Mouse (Mus musculus) MEL (cell line): ENCODE data around the gene Snap23. TPM values are rescaled to one million over a fixed set of nuclear protein-coding genes. Genes with fewer than 3 reads are reported as not detected.

Experiments used
- DNase-seq: peaks from one replicate; pipeline ENCODE4 v3.0.0; 2011; ENCODE audit warnings: low read depth, low spot score
- H3K27ac ChIP-seq: 2 replicates; pipeline ENCODE4 v1.5.1; 2012; ENCODE audit warnings: low read depth, mild to moderate bottlenecking, control low read depth, low read length, moderate library complexity; ENCODE audit not compliant: control insufficient read depth
- H3K27me3 ChIP-seq, 2 experiments: fragments of 150-350 bp in 1 of 2; sonication (generic) in 1 of 2; 2 replicates each; pipeline ENCODE4 v1.6.1; 2012; ENCODE audit warnings: low read length in 2 of 2, mild to moderate bottlenecking in 2 of 2, improper control_type of control experiment in 1 of 2, moderate library complexity in 1 of 2; ENCODE audit not compliant: insufficient read depth in 2 of 2, control insufficient read depth in 1 of 2
- H3K36me3 ChIP-seq, 2 experiments: 2 replicates each; pipeline ENCODE4 v1.6.1; 2012 to 2014; ENCODE audit warnings: low read length in 2 of 2, improper control_type of control experiment in 1 of 2, inconsistent platforms in 1 of 2, mild to moderate bottlenecking in 1 of 2; ENCODE audit not compliant: insufficient read depth in 2 of 2, control insufficient read depth in 1 of 2
- H3K4me1 ChIP-seq, 2 experiments: fragments of 150-350 bp in 1 of 2; sonication (generic) in 1 of 2; 2 replicates each; pipeline ENCODE4 v1.6.1; 2012; ENCODE audit warnings: low read length in 2 of 2, improper control_type of control experiment in 1 of 2, mild to moderate bottlenecking in 1 of 2; ENCODE audit not compliant: insufficient read depth in 2 of 2, control insufficient read depth in 1 of 2
- H3K4me3 ChIP-seq, 2 experiments: fragments of 150-350 bp in 1 of 2; sonication (generic) in 1 of 2; 2 replicates each; pipeline ENCODE4 v1.5.1; 2012; ENCODE audit warnings: low read depth in 2 of 2, low read length in 2 of 2, mild to moderate bottlenecking in 2 of 2, moderate library complexity in 2 of 2, control low read depth in 1 of 2, improper control_type of control experiment in 1 of 2; ENCODE audit not compliant: control insufficient read depth in 1 of 2, insufficient read depth in 1 of 2
- H3K79me2 ChIP-seq: 2 replicates; pipeline ENCODE4 v1.6.1; 2012; ENCODE audit warnings: mild to moderate bottlenecking, low read length, moderate library complexity; ENCODE audit not compliant: control insufficient read depth, poor library complexity, insufficient read depth
- H3K9ac ChIP-seq: 2 replicates; pipeline ENCODE4 v1.6.1; 2012; ENCODE audit warnings: low read depth, mild to moderate bottlenecking, control low read depth, low read length, moderate library complexity; ENCODE audit not compliant: control insufficient read depth, poor library complexity, severe bottlenecking
- H3K9me3 ChIP-seq: fragments of 150-350 bp; sonication (generic); replicated peaks from 2 replicates; pipeline ENCODE4 v1.6.1; 2012; ENCODE audit warnings: mild to moderate bottlenecking, low read length, improper control_type of control experiment, moderate library complexity; ENCODE audit not compliant: insufficient read depth
- BHLHE40 ChIP-seq: IDR thresholded peaks from 2 replicates; pipeline ENCODE4 v1.6.1; 2012; ENCODE audit warnings: low read depth, mild to moderate bottlenecking, inconsistent platforms, low read length, improper control_type of control experiment, borderline replicate concordance
- ELF1 ChIP-seq: IDR thresholded peaks from 2 replicates; pipeline ENCODE4 v1.6.1; 2014; ENCODE audit warnings: low read depth, mild to moderate bottlenecking, inconsistent platforms, low read length, improper control_type of control experiment, moderate library complexity
- EP300 ChIP-seq, 2 experiments: IDR thresholded peaks; 2 replicates each; pipeline ENCODE4 v1.6.1; 2011; ENCODE audit warnings: improper control_type of control experiment in 2 of 2, low read length in 2 of 2, low read depth in 1 of 2, mild to moderate bottlenecking in 1 of 2
- ETS1 ChIP-seq: IDR thresholded peaks from 2 replicates; pipeline ENCODE4 v1.6.1; 2012; ENCODE audit warnings: low read depth, mild to moderate bottlenecking, inconsistent platforms, low read length, improper control_type of control experiment, moderate library complexity
- GATA1 ChIP-seq: IDR thresholded peaks from 2 replicates; pipeline ENCODE4 v1.6.1; 2011; ENCODE audit warnings: low read depth, low read length, improper control_type of control experiment
- HCFC1 ChIP-seq: IDR thresholded peaks from 2 replicates; pipeline ENCODE4 v1.6.1; 2012; ENCODE audit warnings: low read depth, mild to moderate bottlenecking, inconsistent platforms, low read length, improper control_type of control experiment, moderate library complexity
- JUND ChIP-seq: IDR thresholded peaks from 2 replicates; pipeline ENCODE4 v1.6.1; 2011; ENCODE audit warnings: low read depth, mild to moderate bottlenecking, improper control_type of control experiment, low read length
- MAZ ChIP-seq: IDR thresholded peaks from 2 replicates; pipeline ENCODE4 v1.6.1; 2012; ENCODE audit warnings: low read depth, mild to moderate bottlenecking, inconsistent platforms, low read length, improper control_type of control experiment
- MEF2A ChIP-seq: IDR thresholded peaks from 2 replicates; pipeline ENCODE4 v1.6.1; 2014; ENCODE audit warnings: low read depth, mild to moderate bottlenecking, inconsistent platforms, low read length, improper control_type of control experiment; ENCODE audit not compliant: poor library complexity, insufficient replicate concordance, severe bottlenecking; ENCODE audit errors: extremely low read depth
- MYB ChIP-seq: IDR thresholded peaks from 2 replicates; pipeline ENCODE4 v1.6.1; 2011; ENCODE audit warnings: mild to moderate bottlenecking, low read depth, low read length, improper control_type of control experiment
- NRF1 ChIP-seq: IDR thresholded peaks from 2 replicates; pipeline ENCODE4 v1.6.1; 2014; ENCODE audit warnings: low read depth, mild to moderate bottlenecking, inconsistent platforms, low read length, improper control_type of control experiment, moderate library complexity; ENCODE audit not compliant: poor library complexity, insufficient read depth, severe bottlenecking
- POLR2A ChIP-seq, 2 experiments: IDR thresholded peaks; 2 replicates each; pipeline ENCODE4 v1.6.1; 2011 to 2012; ENCODE audit warnings: low read length in 2 of 2, mild to moderate bottlenecking in 2 of 2, control low read depth in 1 of 2, improper control_type of control experiment in 1 of 2, low read depth in 1 of 2, moderate library complexity in 1 of 2; ENCODE audit not compliant: control insufficient read depth in 1 of 2, insufficient read depth in 1 of 2, poor library complexity in 1 of 2
- POLR2AphosphoS2 ChIP-seq: IDR thresholded peaks from 2 replicates; pipeline ENCODE4 v1.6.1; 2011; ENCODE audit warnings: low read length, improper control_type of control experiment
- RCOR1 ChIP-seq: IDR thresholded peaks from 2 replicates; pipeline ENCODE4 v1.6.1; 2012; ENCODE audit warnings: low read depth, mild to moderate bottlenecking, inconsistent platforms, low read length, improper control_type of control experiment
- SIN3A ChIP-seq: IDR thresholded peaks from 2 replicates; pipeline ENCODE4 v1.6.1; 2012; ENCODE audit warnings: low read length, improper control_type of control experiment, inconsistent platforms
- SMC3 ChIP-seq: IDR thresholded peaks from 2 replicates; pipeline ENCODE4 v1.6.1; 2011; ENCODE audit warnings: low read depth, low read length, improper control_type of control experiment
- ZKSCAN1 ChIP-seq: IDR thresholded peaks from 2 replicates; pipeline ENCODE4 v1.6.1; 2012; ENCODE audit warnings: low read depth, mild to moderate bottlenecking, inconsistent platforms, low read length, improper control_type of control experiment, moderate library complexity
- ZMIZ1 ChIP-seq: IDR thresholded peaks from 2 replicates; pipeline ENCODE4 v1.6.1; 2012; ENCODE audit warnings: low read depth, mild to moderate bottlenecking, inconsistent platforms, low read length, improper control_type of control experiment, moderate library complexity
- polyA plus RNA-seq, 2 experiments: library from polyadenylated mRNA; stranded (reverse) in 1 of 2; unstranded in 1 of 2; fragments of >175 nt in 1 of 2; fragments of >200 nt in 1 of 2; gene quantifications; 2 replicates each; pipeline versions ENCODE4 v1.2.1 to v1.2.4; 2012; ENCODE audit warnings: low replicate concordance in 2 of 2, low read depth in 1 of 2; ENCODE audit not compliant: insufficient read length in 2 of 2, insufficient read depth in 1 of 2, missing spikeins in 1 of 2
- total RNA-seq: library from RNA; depleted of rRNA; stranded (reverse); fragments of 300-350 nt; gene quantifications from 2 replicates; pipeline ENCODE4 v1.2.3, GENCODE M21; 2012

Snap23 gene
- total and polyA plus RNA-seq, 3 experiments = 50.8 to 81.5 TPM; not detected in 1

- no peaks in the 10 kb centered on the region; the same call in 1 of the 2 replicates for H3K79me2 ChIP-seq
- peaks cover 4 to 5% of the 10 kb centered on the region in 2 experiments for H3K4me1 ChIP-seq
- DNase-seq = no peak
- no peak overlapping the region for H3K4me3 ChIP-seq
- no peaks in the 10 kb centered on the region for H3K9me3 ChIP-seq
- no peak for TF ChIP-seq POLR2A (IDR thresholded peaks at IDR 0.05; ENCODE audit: control insufficient read depth in 1 of 2, insufficient read depth in 1 of 2, low read depth in 1 of 2, low read length in 2 of 2, poor library complexity in 1 of 2)
- no peak for TF ChIP-seq MEF2A
- TF ChIP-seq HCFC1 = no peak
- no peak for TF ChIP-seq BHLHE40
- H3K9ac ChIP-seq = no peak overlapping the region
- H3K27ac ChIP-seq = no peak overlapping the region
- H3K36me3 ChIP-seq = peaks cover 16 to 31% of the 10 kb centered on the region in 2 experiments
- H3K27me3 ChIP-seq = no peaks in the 10 kb centered on the region
Measured at GRCm38 (mm10) chr2:120539333-120539732, 28.1 kb upstream of the Snap23 start.

DNA sequence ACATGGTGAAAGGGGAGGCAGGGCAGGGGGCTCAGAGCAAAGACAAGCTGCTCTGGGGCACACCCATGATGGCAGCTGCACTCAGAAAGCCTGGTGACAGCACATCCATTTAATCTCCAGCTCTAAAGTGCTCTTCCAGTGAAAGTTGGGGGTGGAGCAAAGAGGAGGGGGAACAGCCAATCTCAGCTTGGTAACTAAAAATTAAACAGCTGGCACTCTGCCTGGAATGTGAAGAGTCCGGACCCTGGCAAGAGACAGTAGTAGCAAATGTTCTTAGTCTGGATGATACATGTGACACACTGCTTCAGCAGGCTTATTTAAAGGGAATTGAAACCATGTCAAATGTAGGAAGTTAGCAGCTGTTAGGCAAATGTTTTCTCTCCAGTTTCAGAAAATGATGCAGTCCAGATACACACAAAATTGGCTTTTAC, 27.7 kb upstream of the Snap23 start:
- no peak for TF ChIP-seq HCFC1
- no peak for TF ChIP-seq NRF1
- TF ChIP-seq MAZ = no peak
- TF ChIP-seq ELF1 = no peak
- no peak for TF ChIP-seq MYB
- no peak for TF ChIP-seq ZMIZ1
- TF ChIP-seq POLR2AphosphoS2 = no peak
- no peak for TF ChIP-seq ZKSCAN1
- TF ChIP-seq SMC3 = no peak
- TF ChIP-seq ETS1 = no peak
- TF ChIP-seq JUND = no peak
- TF ChIP-seq MEF2A = no peak
- Histone ChIP-seq H3K79me2 (no peaks in the 10 kb centered on the region; the same call in 1 of the 2 replicates), H3K9me3 (no peaks in the 10 kb centered on the region), H3K27me3 (no peaks in the 10 kb centered on the region), H3K27ac (no peak overlapping the region), H3K4me3 (no peak overlapping the region), H3K9ac (no peak overlapping the region), H3K36me3 (peaks cover 17 to 31% of the 10 kb centered on the region in 2 experiments), H3K4me1 (peaks cover 4 to 5% of the 10 kb centered on the region in 2 experiments)
- peak; percentile 66 for DNase-seq

DNA sequence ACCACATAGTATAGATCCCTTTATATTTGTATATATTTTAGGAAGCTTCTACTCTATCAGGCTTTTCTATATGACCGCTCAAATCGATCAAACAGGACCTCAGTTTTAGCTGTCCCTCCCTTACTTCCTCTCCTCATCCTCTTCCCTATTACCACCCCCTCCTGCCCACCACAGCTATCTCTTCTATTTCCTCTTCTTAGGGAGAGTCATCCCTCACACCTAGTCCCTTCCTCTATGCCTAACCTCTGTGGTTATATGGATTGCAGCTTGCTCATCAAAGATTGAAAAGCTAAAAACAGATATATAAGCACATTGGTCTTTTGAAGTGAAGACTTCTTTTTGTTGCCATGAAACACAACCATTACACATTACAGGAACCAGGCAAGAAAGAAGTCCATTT, 22.7 kb upstream of the Snap23 start:
- H3K4me3 ChIP-seq = no peak overlapping the region
- no peaks in the 10 kb centered on the region for H3K27me3 ChIP-seq
- H3K27ac ChIP-seq = no peak overlapping the region
- peaks cover 2 to 8% of the 10 kb centered on the region in 2 experiments; a peak in 2 of 4 replicates for H3K4me1 ChIP-seq
- no peak overlapping the region for H3K9ac ChIP-seq
- peak; percentile 65 for DNase-seq
- H3K9me3 ChIP-seq = no peaks in the 10 kb centered on the region
- TF ChIP-seq SIN3A = no peak
- TF ChIP-seq GATA1 = 0 out of 2 replicates have a peak, but pooled peaks have one; percentile 32
- peak; percentile 44 to 52; a peak in 1 of 4 replicates for TF ChIP-seq EP300 (IDR thresholded peaks at IDR 0.05; ENCODE audit: low read depth in 1 of 2, low read length in 2 of 2)
- peak; percentile 34; the same call in 1 of the 2 replicates for TF ChIP-seq RCOR1
- H3K79me2 ChIP-seq = peaks cover 1% of the 10 kb centered on the region; the same call in 1 of the 2 replicates
- H3K36me3 ChIP-seq = peaks cover 16 to 26% of the 10 kb centered on the region in 2 experiments
